9 mouse cellular contexts compared by ENCODE assay signal in the genomic region with DNA sequence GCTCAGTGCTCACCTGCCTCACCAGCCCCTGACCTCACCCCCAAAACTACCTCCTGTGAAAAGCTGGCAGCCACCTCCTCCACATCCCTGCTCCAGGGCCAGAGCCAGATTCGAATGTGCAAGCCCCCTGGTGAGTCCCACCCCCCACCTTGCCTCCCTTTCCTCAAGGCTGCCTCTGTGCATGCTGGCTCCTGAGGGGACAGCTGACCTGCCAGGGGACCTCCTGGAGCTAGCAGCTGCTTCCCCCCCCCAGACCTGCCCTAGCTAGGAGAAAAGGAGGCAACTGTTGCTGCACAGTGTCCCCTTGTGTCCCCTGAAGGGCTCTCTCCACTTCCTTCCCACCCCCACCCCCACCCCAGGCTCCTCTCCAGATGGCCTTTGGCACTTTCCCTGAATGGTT. TPM values are rescaled to one million over a fixed set of nuclear protein-coding genes. Genes with fewer than 3 reads are reported as not detected.
DNase-seq lines count a peak whose midpoint lies in the region; ATAC-seq lines count a peak whose summit lies in the region.
"Had no signal": no experiment of that assay in that cellular context is flagged by ENCODE, and none has a peak within 500 bp of the region (broad histone marks: within the 10 kb centered on the region; RNA-seq: fewer than 3 reads in every experiment).

No protein-coding gene starts in this region.

- H3K9me3 ChIP-seq in forebrain, embryonic 12.5 days = no peaks in the 10 kb centered on the region
- H3K9me3 ChIP-seq in forebrain, embryonic 11.5 days (ENCODE audit: control insufficient read depth, low read length) = no peaks in the 10 kb centered on the region
- H3K9me3 ChIP-seq in lung, embryonic 16.5 days (ENCODE audit: control insufficient read depth, low read length) = no peaks in the 10 kb centered on the region
- H3K9me3 ChIP-seq in intestine, embryonic 15.5 days = no peaks in the 10 kb centered on the region
- no peaks in the 10 kb centered on the region for H3K9me3 ChIP-seq in stomach, embryonic 14.5 days (ENCODE audit: control insufficient read depth, low read depth, low read length)

- 52% methylated on average over 1 of the region's 1 CpGs for WGBS in forebrain, embryonic 12.5 days
- 54% methylated on average over 1 of the region's 1 CpGs for WGBS in forebrain, embryonic 11.5 days
- WGBS in lung, embryonic 16.5 days = 9% methylated on average over 1 of the region's 1 CpGs
- WGBS in intestine, embryonic 15.5 days = 58% methylated on average over 1 of the region's 1 CpGs
- WGBS in stomach, embryonic 14.5 days = 50% methylated on average over 1 of the region's 1 CpGs

- ATAC-seq in forebrain, embryonic 12.5 days (ENCODE audit: low FRiP score) = no peak
- no peak for ATAC-seq in forebrain, embryonic 11.5 days (replicated peaks; ENCODE audit: low FRiP score)
- ATAC-seq in lung, embryonic 16.5 days (ENCODE audit: low read depth) = no peak
- no peak for ATAC-seq in intestine, embryonic 15.5 days
- ATAC-seq in stomach, embryonic 14.5 days (ENCODE audit: insufficient number of reproducible peaks, insufficient read depth, low FRiP score, low read depth) = no peak

- H3K4me1 ChIP-seq in forebrain, embryonic 12.5 days = peaks cover 85% of the 10 kb centered on the region
- H3K4me1 ChIP-seq in forebrain, embryonic 11.5 days (replicated peaks; ENCODE audit: control insufficient read depth, insufficient read depth, low read length) = peaks cover 63% of the 10 kb centered on the region
- H3K4me1 ChIP-seq in lung, embryonic 16.5 days (replicated peaks; ENCODE audit: control insufficient read depth, insufficient read depth, low read length) = peaks cover 82% of the 10 kb centered on the region
- H3K4me1 ChIP-seq in intestine, embryonic 15.5 days (replicated peaks) = peaks cover 76% of the 10 kb centered on the region
- peaks cover 66% of the 10 kb centered on the region for H3K4me1 ChIP-seq in stomach, embryonic 14.5 days (ENCODE audit: control insufficient read depth, insufficient read depth, low read length)

- H3K27me3 ChIP-seq in forebrain, embryonic 12.5 days = no peaks in the 10 kb centered on the region
- H3K27me3 ChIP-seq in forebrain, embryonic 11.5 days (ENCODE audit: control insufficient read depth, insufficient read depth, low read length) = no peaks in the 10 kb centered on the region
- no peaks in the 10 kb centered on the region for H3K27me3 ChIP-seq in lung, embryonic 16.5 days (ENCODE audit: control insufficient read depth, insufficient read depth, low read depth, low read length)
- H3K27me3 ChIP-seq in intestine, embryonic 15.5 days (replicated peaks) = no peaks in the 10 kb centered on the region
- no peaks in the 10 kb centered on the region for H3K27me3 ChIP-seq in stomach, embryonic 14.5 days (ENCODE audit: control insufficient read depth, insufficient read depth, low read length)

- no peak overlapping the region for H3K4me2 ChIP-seq in forebrain, embryonic 12.5 days
- no peak overlapping the region for H3K4me2 ChIP-seq in forebrain, embryonic 11.5 days (ENCODE audit: low read depth, low read length, severe bottlenecking)
- H3K4me2 ChIP-seq in lung, embryonic 16.5 days (ENCODE audit: low read depth, low read length) = no peak overlapping the region
- H3K4me2 ChIP-seq in intestine, embryonic 15.5 days (replicated peaks) = no peak overlapping the region; the same call in 1 of the 2 replicates
- H3K4me2 ChIP-seq in stomach, embryonic 14.5 days (replicated peaks; ENCODE audit: low read depth, low read length) = no peak overlapping the region

- DNase-seq in forebrain, embryonic 11.5 days (ENCODE audit: low spot score) = no peak
- no peak for DNase-seq in lung, postnatal 25 days (ENCODE audit: low spot score)
- no peak for DNase-seq in adrenal gland, postnatal 25 days
- DNase-seq in layer of hippocampus, adult 18-20 months (ENCODE audit: low spot score in 2 of 2) = no peak
- DNase-seq: cerebellum, adult 8-10 months had no signal

- H3K4me3 ChIP-seq in forebrain, embryonic 12.5 days (replicated peaks) = 0 out of 2 replicates have a peak overlapping the region, but pooled peaks have one; percentile 10
- H3K4me3 ChIP-seq in forebrain, embryonic 11.5 days (ENCODE audit: low read depth, low read length) = no peak overlapping the region
- no peak overlapping the region for H3K4me3 ChIP-seq in lung, embryonic 16.5 days (ENCODE audit: low read length)
- no peak overlapping the region for H3K4me3 ChIP-seq in intestine, embryonic 15.5 days (replicated peaks)
- H3K4me3 ChIP-seq in stomach, embryonic 14.5 days (ENCODE audit: low read depth, low read length) = no peak overlapping the region

- H3K27ac ChIP-seq in forebrain, embryonic 12.5 days = peak overlapping the region; percentile 56; the same call in 1 of the 2 replicates
- no peak overlapping the region for H3K27ac ChIP-seq in forebrain, embryonic 11.5 days (ENCODE audit: low read depth, low read length)
- 0 out of 2 replicates have a peak overlapping the region, but pooled peaks have one; percentile 73 for H3K27ac ChIP-seq in lung, embryonic 16.5 days (ENCODE audit: low read length)
- peak overlapping the region; percentile 72 for H3K27ac ChIP-seq in intestine, embryonic 15.5 days
- peak overlapping the region; percentile 44; the same call in 1 of the 2 replicates for H3K27ac ChIP-seq in stomach, embryonic 14.5 days (ENCODE audit: low read length)

- H3K9ac ChIP-seq in forebrain, embryonic 12.5 days = peak overlapping the region; percentile 25; the same call in 1 of the 2 replicates
- no peak overlapping the region for H3K9ac ChIP-seq in forebrain, embryonic 11.5 days (ENCODE audit: low read length)
- H3K9ac ChIP-seq in lung, embryonic 16.5 days (ENCODE audit: low read length) = no peak overlapping the region
- H3K9ac ChIP-seq in intestine, embryonic 15.5 days = peak overlapping the region; percentile 6; the same call in 1 of the 2 replicates
- H3K9ac ChIP-seq in stomach, embryonic 14.5 days (replicated peaks; ENCODE audit: low read depth, low read length) = no peak overlapping the region

- H3K36me3 ChIP-seq in forebrain, embryonic 12.5 days (replicated peaks) = peaks cover 68% of the 10 kb centered on the region
- peaks cover 50% of the 10 kb centered on the region for H3K36me3 ChIP-seq in forebrain, embryonic 11.5 days (ENCODE audit: control insufficient read depth, insufficient read depth, low read length)
- H3K36me3 ChIP-seq in lung, embryonic 16.5 days (ENCODE audit: control insufficient read depth, insufficient read depth, low read length) = peaks cover 48% of the 10 kb centered on the region
- H3K36me3 ChIP-seq in intestine, embryonic 15.5 days = peaks cover 46% of the 10 kb centered on the region
- peaks cover 64% of the 10 kb centered on the region for H3K36me3 ChIP-seq in stomach, embryonic 14.5 days (ENCODE audit: control insufficient read depth, insufficient read depth, low read length)

RNA-seq across cellular contexts. Expression of a gene that starts 7.2 kb away (rescaled TPM):
- polyA plus RNA-seq in forebrain, embryonic 12.5 days (2016; fragmentation: Nextera tagmentation; extraction: Ambion mirVana) = 45.0 and 50.3 TPM in 2 replicates
- polyA plus RNA-seq in forebrain, embryonic 11.5 days (2014; fragmentation: Nextera tagmentation; extraction: Ambion mirVana) = 58.3 and 66.4 TPM in 2 replicates
- 11.8 and 12.9 TPM in 2 replicates for polyA plus RNA-seq in lung, embryonic 16.5 days (2015; fragmentation: Nextera tagmentation; extraction: Ambion mirVana)
- 14.1 and 16.1 TPM in 2 replicates for polyA plus RNA-seq in intestine, embryonic 15.5 days (2015; fragmentation: Nextera tagmentation; extraction: Ambion mirVana)
- 29.3 and 32.1 TPM in 2 replicates for polyA plus RNA-seq in stomach, embryonic 14.5 days (2014; fragmentation: Nextera tagmentation; extraction: Ambion mirVana)
- total RNA-seq in adrenal gland, postnatal 25 days (2021) = 74.1 and 97.4 TPM in 2 replicates
- 10 to 100 TPM; 59.4 to 68.4 TPM for total RNA-seq in layer of hippocampus, adult 18-20 months (2021)

RNA-seq across cellular contexts. Expression of a gene that starts 10.5 kb away (rescaled TPM):
- 224 and 240 TPM in 2 replicates for polyA plus RNA-seq in forebrain, embryonic 12.5 days (2016; fragmentation: Nextera tagmentation; extraction: Ambion mirVana)
- 82.0 and 83.4 TPM in 2 replicates for polyA plus RNA-seq in forebrain, embryonic 11.5 days (2014; fragmentation: Nextera tagmentation; extraction: Ambion mirVana)
- 73.4 and 83.4 TPM in 2 replicates for polyA plus RNA-seq in lung, embryonic 16.5 days (2015; fragmentation: Nextera tagmentation; extraction: Ambion mirVana)
- 69.4 and 83.9 TPM in 2 replicates for polyA plus RNA-seq in intestine, embryonic 15.5 days (2015; fragmentation: Nextera tagmentation; extraction: Ambion mirVana)
- 92.7 and 105 TPM in 2 replicates for polyA plus RNA-seq in stomach, embryonic 14.5 days (2014; fragmentation: Nextera tagmentation; extraction: Ambion mirVana)
- 49.9 and 142 TPM in 2 replicates for total RNA-seq in adrenal gland, postnatal 25 days (2021)
- 10 to 100 TPM; 60.7 to 76.4 TPM for total RNA-seq in layer of hippocampus, adult 18-20 months (2021)

RNA-seq across cellular contexts. Expression of a gene that starts 14.6 kb away (rescaled TPM):
- polyA plus RNA-seq in forebrain, embryonic 12.5 days (2016; fragmentation: Nextera tagmentation; extraction: Ambion mirVana) = 13.2 and 13.8 TPM in 2 replicates
- 10.4 and 15.0 TPM in 2 replicates for polyA plus RNA-seq in forebrain, embryonic 11.5 days (2014; fragmentation: Nextera tagmentation; extraction: Ambion mirVana)
- 3.9 and 5.6 TPM in 2 replicates for polyA plus RNA-seq in lung, embryonic 16.5 days (2015; fragmentation: Nextera tagmentation; extraction: Ambion mirVana)
- 4.8 and 5.1 TPM in 2 replicates for polyA plus RNA-seq in intestine, embryonic 15.5 days (2015; fragmentation: Nextera tagmentation; extraction: Ambion mirVana)
- 7.5 and 10.1 TPM in 2 replicates for polyA plus RNA-seq in stomach, embryonic 14.5 days (2014; fragmentation: Nextera tagmentation; extraction: Ambion mirVana)
- 45.4 and 67.9 TPM in 2 replicates for total RNA-seq in adrenal gland, postnatal 25 days (2021)
- 100 to 1,000 TPM; 362 to 363 TPM for total RNA-seq in layer of hippocampus, adult 18-20 months (2021)

RNA-seq across cellular contexts. Expression of a gene that starts 16.8 kb away (rescaled TPM):
- polyA plus RNA-seq in forebrain, embryonic 12.5 days (2016; fragmentation: Nextera tagmentation; extraction: Ambion mirVana) = 405 and 428 TPM in 2 replicates
- 401 and 414 TPM in 2 replicates for polyA plus RNA-seq in forebrain, embryonic 11.5 days (2014; fragmentation: Nextera tagmentation; extraction: Ambion mirVana)
- polyA plus RNA-seq in lung, embryonic 16.5 days (2015; fragmentation: Nextera tagmentation; extraction: Ambion mirVana) = 534 and 552 TPM in 2 replicates
- polyA plus RNA-seq in intestine, embryonic 15.5 days (2015; fragmentation: Nextera tagmentation; extraction: Ambion mirVana) = 701 and 737 TPM in 2 replicates
- 481 and 531 TPM in 2 replicates for polyA plus RNA-seq in stomach, embryonic 14.5 days (2014; fragmentation: Nextera tagmentation; extraction: Ambion mirVana)
- 460 and 592 TPM in 2 replicates for total RNA-seq in adrenal gland, postnatal 25 days (2021)
- 100 to 1,000 TPM; 354 to 359 TPM for total RNA-seq in layer of hippocampus, adult 18-20 months (2021)

RNA-seq across cellular contexts. Expression of a gene that starts 17.5 kb away (rescaled TPM):
- 11.1 and 11.6 TPM in 2 replicates for polyA plus RNA-seq in forebrain, embryonic 12.5 days (2016; fragmentation: Nextera tagmentation; extraction: Ambion mirVana)
- polyA plus RNA-seq in forebrain, embryonic 11.5 days (2014; fragmentation: Nextera tagmentation; extraction: Ambion mirVana) = 6.4 and 8.3 TPM in 2 replicates
- 12.2 and 13.6 TPM in 2 replicates for polyA plus RNA-seq in lung, embryonic 16.5 days (2015; fragmentation: Nextera tagmentation; extraction: Ambion mirVana)
- polyA plus RNA-seq in intestine, embryonic 15.5 days (2015; fragmentation: Nextera tagmentation; extraction: Ambion mirVana) = 22.9 and 25.1 TPM in 2 replicates
- 12.5 and 13.9 TPM in 2 replicates for polyA plus RNA-seq in stomach, embryonic 14.5 days (2014; fragmentation: Nextera tagmentation; extraction: Ambion mirVana)
- total RNA-seq in adrenal gland, postnatal 25 days (2021) = 15.6 and 16.7 TPM in 2 replicates
- total RNA-seq in layer of hippocampus, adult 18-20 months (2021) = 1 to 10 TPM; 6.4 to 6.5 TPM

Comparison
In these comparisons a context has a peak if more than half of its experiments do, and no peak if none do; other contexts are left out.
1. H3K9ac ChIP-seq: peak in forebrain, embryonic 12.5 days (single experiment) and intestine, embryonic 15.5 days (single experiment); none in forebrain, embryonic 11.5 days (single experiment), lung, embryonic 16.5 days (single experiment) and stomach, embryonic 14.5 days (single experiment).